Mouse (Mus musculus) lung, postnatal 0 days (tissue): ENCODE measurements around the gene Chchd6.

Experiments used
- CTCF ChIP-seq: IDR thresholded peaks from 2 replicates; pipeline ENCODE4 v1.5.1; 2016; ENCODE audit warnings: antibody characterized with exemption, mild to moderate bottlenecking
- EP300 ChIP-seq: IDR thresholded peaks from 2 replicates; pipeline ENCODE4 v1.6.1; 2016; ENCODE audit warnings: antibody characterized with exemption, mild to moderate bottlenecking, control low read depth

DNA sequence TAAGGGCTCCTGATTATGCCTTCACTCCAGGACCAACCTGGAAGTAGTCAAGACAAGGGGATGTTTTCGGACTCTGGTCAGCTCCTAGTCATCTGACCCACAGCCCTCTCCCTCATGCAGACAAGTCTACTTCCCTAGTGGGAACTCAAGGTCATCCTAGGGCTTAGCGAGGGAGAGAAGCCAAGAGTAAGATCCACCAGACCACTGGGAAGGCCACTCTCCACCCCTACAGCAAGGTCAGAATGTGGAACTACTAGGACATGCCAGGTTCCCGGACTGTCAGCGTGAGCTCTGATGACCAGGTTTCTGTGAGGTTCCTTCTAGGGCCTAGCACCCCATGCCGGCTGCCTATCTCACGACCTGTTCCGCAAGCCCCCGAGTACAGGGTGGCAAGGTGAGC lies 256.7 kb downstream of the Chchd6 start:
- TF ChIP-seq CTCF (no peak), EP300 (no peak)
